Mouse (Mus musculus) neural tube, embryonic 10.5 days (tissue): Measurements from ENCODE around the gene Cox20.
A peak's percentile ranks its signal among the peaks of the same experiment; 100 is the strongest.
"Not testable (repeated sequence)": the region's sequence is repeated elsewhere in the genome, so short reads cannot be mapped to it uniquely, and the experiment has no call there.

Experiments
- DNase-seq: peaks from one replicate; pipeline ENCODE4 v3.0.0-alpha.2; 2017; ENCODE audit warnings: low spot score; ENCODE audit errors: extremely low spot score

Cox20 gene

DNA sequence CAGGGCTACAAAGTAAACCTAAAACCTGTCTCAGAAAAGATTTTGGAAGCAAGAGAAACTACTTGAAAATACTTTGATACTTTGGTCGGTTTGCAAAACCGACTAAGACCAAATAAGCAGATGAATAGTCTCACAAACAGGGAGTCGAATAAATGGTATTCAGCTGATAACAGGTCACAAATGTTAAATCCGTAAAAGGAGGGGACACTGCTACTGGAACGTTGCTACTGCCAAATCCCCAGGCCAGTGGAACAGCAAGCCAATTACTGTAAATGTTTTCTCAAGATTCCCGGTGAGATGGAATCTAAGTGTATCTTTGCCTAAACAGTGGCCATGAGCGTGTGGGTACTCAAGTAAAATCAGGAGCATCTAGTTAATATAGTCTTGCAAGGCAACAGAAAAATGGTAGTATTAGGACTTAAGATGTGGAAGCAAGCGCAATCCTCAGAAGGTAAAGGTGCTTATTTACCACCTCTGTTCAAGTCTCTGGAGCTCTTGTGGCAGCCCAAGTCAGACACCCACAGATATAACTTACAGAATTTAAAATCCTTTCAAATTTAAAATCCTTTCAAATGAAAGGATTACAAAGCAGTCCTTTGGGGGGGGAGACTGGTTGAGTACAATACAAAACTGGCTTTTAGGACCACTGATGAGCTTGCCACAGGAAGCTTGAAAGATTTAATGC lies 1.2 kb downstream of the Cox20 start:
- DNase-seq: peak; percentile 31

DNA sequence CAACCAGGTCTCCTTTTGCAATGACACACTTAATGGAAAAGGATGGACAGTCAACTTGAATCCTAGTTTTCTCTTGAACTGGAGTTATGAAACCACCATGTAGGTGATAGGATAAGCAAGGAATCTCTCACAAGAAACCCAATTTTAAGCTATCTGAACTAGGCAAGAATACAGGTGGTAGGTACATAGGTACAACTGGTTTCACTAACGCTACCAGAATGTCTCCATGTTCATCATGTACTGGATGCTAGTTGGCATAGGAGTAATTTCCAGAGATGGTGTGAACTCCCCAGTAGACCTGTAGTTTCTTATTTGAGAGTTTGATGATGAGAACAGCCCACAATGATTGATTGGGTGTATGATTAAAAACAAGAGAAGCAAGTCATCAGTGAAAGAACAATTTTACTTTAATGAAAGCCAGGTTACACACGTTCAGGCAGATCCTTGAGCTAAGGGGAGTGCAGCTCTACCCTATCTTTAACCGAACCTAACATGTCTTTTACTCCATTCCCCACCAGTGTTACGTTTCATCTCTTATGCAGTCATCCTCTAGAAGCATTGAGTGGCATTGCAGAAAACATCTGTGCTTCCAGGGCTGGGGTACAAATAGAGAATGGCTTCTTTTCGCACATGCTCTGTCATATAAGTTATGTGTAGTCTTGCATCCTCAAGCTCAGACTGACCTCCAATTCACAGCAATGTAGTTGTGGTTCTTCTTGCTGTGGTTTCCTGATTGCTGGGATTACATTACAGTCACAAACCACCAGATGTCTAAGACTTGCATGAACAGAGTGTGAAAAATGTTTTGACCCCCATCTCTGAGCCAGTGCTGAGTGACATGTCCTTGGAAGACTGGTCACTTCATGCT lies 2.0 kb downstream of the Cox20 start:
- DNase-seq: peak; percentile 50

DNA sequence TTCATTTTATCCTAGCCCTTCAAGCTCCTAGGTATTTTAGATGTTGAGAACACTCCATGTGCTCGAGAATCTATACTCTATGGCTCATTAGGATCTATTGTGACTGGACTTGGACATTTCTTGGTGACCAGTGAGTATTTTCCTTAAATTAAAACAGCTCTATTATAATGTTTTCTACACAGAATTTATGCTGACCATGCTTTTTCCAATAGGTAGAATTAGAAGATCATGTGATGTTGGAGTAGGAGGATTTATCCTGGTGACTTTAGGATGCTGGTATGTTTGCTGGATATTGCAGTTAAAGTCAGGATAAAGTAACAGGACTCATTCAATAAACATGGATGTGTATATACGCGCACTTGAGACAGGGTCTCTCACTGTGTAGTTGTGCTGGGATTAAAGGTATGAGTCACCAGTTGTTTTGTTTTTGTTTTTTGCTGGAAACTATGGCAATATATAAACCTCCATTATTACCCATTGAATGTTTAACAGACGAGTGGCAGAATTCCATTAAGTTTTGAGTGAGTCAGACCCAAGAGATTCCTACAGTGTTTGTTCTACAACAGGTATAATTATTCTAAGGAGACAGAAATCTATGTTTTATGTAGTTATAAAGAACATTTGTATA lies 2.9 kb downstream of the Cox20 start:
- no peak for DNase-seq

DNA sequence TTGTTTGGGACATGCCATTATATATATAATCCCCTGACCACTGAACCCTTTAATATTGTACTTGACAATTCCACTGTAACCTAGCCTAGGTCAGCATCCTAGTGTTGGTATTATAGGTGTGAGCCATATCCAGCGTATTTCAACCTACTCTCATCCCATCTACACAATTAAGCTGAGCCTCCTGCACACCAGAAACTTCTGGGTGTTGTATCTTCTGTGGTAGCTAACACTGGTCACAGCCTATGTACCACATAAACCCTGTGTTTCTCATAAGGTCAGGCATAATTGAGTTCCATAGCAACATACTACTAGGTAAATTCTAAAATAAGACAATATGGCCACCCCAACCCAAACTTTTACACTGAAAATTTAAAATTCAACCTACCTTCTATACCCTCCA lies 4.3 kb downstream of the Cox20 start:
- DNase-seq: no peak

DNA sequence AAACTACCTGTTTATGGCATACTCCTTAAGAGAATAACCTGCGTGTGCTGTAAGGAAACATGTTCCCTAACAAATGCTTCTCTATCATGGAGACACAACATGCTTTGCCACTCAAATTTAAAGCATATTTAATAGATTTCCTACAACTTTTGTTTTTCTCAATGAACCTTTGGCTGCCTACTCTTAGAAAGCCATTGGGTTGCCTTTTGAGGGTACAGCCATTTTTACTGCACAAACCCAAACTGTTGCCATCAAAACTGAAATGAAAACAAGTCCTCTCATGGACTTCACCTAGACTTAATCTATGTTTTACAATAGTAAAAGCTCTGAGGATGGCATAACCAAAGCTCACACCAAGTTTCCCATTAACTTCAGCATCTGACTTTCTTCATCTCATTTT lies 5.6 kb downstream of the Cox20 start:
- no peak for DNase-seq

DNA sequence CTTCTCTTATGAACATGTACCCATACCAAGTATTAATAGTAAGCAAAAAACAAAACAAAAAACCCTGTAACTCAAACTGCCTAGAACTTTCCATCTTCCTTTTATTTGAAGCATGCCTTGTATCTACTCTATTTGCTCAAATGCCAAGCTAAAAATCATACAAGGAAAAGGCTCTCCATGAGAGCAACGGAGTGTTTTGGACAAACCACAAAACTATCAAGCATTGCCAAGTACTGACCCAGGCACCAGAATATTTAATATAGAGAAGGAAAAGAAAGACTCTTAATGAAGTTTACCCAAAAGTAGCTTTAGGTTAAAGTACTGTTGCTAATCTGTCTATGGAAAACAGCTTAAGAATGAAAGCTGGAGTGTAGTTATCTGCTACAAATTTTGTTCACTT lies 7.4 kb downstream of the Cox20 start:
- no peak for DNase-seq

DNA sequence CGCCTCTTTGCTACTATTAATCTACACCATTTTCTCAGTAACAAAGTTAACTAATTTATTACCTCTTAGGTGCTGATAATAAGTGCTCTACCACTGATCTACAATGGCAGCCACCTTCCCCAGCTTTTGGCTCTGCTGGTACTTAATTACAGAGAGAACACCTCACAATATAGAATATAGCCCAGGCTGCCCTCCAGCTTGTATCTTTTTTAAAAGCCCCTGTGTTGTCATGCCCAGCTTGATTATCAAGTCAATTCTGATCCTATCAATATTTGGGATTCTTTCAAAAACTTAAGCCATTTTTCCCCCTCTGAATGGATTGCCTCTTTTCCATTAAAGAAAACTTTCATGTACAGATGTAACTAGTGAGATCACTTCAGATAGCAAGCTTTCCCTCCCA lies 8.0 kb downstream of the Cox20 start:
- DNase-seq: no peak

DNA sequence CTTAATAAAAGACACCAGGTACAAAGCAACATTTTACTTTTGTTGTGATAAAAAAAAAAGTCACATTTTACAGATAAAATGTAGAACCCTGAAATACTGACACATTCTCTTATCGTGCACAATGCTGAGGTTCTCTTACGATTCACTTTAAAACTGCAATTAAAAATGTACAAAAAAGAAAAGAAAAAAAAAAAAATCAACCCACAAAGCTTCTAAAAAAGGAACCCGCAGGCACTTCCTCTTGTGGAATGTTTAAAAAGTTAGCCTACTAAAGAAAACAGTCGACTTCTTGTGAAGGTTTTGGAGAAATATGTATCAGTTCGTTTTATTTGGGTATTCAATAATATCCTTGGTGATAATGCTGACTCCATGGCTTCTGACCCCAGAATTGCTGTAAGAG lies 10.1 kb downstream of the Cox20 start:
- DNase-seq: no peak

DNA sequence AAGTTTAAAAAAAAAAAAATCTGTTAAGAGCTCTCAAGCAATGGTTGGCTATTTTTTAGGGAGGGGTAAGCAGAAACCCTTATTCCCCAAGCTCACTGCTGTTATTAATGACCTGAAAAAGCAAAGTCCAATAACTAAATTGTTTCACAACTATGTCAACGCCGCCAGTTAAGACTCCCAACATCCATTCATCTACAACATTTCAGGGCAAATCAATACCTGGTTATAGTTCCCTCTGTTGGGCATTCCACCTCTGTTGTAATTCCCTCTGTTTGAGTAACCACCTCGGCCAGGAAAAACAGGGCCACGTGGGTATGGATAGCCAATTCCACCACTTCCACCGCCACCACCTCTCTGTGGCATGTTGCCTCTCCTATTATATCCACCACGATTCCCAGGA lies 11.0 kb downstream of the Cox20 start:
- no peak for DNase-seq

DNA sequence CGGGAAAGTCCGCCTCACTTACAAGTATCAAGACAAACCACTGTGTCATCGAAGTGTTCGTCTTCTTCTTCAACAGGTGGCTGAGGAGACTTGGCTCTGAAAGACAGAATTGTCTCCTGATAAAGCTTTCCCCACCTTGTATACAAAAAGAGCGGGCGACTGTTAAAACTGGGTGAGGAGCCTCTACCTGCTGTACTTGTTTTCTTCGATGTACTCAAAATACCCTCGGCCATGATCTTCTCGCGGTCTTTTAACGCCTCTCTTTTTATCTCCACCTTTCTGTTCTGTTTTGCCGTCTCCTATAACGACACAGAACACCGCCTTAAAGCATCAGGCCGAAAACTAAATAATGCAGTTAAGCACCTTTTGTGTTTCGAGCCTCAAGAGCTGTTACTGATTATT lies 16.9 kb downstream of the Cox20 start:
- peak; percentile 24 for DNase-seq

DNA sequence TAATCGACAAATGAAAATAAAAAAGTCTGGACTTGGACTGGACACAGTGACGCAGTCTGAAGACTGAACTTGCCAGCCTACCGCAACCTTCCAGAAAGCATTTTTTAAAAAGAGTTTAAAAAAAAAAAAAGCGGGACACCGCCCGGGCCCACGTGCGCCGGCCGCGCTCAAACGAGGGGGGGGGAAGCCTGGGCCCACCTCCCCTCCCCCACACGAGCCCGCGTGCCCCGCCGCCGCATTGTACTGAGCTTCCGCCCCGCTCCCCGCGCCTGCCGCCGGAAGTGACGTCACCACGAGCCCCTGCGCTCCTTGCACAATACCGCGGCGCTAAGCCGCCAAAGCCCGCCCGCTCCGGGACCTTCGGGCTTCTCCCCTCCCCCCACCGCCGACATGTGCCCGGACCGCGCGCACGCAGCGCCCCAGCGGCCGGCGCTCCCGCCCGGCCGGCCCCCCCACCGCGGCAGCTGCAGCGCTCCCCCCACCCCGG lies 17.4 kb downstream of the Cox20 start:
- peak; percentile 95 for DNase-seq

DNA sequence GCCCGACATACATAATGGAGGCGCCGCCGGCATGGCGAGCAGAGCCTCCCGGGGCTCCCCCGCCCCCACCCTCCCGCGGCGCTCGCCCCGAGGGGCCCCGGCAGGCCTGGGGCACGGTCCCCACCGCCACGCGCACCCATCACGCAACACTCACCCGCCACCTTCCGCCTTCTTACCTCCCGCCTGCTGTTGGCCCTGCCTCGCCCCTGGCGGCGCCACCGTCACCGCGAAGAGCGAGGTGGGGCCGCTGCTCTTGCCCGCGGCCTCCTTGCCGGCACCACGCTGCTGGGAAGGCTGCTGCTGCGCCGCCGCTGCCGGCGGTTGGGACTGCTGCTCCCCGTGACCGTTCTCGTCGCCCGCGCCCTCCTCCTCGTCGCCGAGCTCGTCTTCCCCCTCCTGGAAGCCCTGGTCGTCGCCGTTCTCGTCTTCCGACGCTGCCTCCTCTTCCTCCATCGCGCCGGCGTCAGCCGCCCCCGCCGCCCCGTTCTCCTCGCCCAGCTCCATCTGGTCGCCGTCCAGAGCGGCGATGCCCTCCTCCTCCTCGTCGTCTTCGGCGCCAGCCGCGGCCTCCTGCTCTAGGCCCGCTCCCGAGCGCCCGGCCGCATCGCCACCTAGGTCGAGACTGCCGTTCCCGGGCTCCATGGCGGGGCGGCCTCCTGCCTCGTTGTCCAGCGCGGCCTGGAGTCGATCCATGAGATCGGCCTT lies 18.0 kb downstream of the Cox20 start:
- peak; percentile 61 for DNase-seq

DNA sequence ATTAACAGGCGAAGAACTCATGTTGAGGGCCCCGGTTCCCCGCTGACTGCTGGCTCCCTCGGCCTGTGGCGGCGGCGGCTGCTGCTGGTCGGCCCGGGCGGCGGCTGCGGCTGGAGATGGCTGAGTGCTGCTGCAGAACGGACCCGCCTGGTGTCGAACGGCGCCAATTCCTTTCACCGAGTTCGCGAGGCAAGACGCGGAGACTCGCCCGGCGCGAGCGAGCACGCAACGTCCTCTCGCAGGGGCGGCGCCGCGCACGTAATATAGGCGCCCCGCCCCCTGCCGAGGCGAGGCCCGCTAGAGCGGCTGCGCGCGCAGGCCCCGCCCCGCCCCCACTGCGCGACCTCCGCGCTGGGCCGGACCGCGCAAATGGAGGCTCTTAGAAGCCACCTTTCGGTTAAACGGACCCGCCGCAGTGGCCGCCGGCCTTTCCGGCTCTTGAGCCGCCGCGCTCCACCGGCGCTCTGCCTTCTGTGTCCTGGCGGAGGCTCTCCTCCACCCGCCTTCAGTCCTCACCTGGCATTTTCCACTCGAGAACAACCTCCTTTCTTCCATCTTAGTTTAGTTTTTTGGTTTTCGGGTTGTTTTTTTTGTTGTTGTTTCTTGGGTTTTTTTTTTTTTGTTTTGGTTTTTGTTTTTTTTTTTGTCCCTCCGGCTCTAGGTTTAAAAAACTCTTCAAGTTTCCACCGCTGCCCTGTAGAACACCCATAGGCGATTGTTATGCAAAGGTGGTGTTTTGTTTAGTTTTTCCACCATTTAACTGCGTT lies 18.8 kb downstream of the Cox20 start, which contains the start of gene Hnrnpu:
TSS of gene Hnrnpu (minus strand) at position 247 of the 767 bp plus-strand sequence.
- DNase-seq: peak; percentile 95

DNA sequence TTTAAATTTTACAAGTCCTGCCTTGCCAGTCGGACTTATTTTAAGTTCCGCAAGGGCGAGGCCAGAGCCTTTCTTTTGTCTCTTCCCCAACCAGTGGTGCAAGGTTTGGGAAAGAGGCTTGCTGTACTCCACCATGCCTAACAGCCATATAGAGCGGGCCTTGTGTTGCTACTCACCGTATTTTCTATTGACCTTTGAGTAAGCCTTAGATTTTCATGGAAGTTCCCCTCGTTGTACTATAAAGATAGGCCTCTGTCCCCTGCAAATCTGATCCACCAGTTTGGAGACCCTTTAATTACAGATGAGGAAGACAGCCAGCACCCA lies 19.4 kb downstream of the Cox20 start:
- DNase-seq: peak; percentile 60

DNA sequence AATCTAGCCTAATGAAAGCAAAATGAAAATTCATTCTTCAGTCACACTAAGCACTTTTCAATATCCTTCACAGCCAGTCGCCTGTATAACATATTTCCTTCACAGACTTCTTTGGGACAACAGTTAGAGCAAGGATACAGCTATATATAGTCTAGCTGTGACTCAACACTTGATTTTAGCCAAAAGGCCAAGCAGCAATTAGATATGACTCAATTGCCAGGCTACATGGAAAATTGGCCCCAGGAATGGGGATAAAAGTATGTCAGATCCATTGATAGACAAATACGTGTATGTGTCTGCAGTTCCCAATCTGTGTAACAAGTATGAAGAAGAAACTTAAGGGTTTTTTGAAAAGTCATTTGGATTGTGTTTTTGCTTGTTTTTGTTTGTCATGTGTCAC lies 21.3 kb downstream of the Cox20 start:
- no peak for DNase-seq

DNA sequence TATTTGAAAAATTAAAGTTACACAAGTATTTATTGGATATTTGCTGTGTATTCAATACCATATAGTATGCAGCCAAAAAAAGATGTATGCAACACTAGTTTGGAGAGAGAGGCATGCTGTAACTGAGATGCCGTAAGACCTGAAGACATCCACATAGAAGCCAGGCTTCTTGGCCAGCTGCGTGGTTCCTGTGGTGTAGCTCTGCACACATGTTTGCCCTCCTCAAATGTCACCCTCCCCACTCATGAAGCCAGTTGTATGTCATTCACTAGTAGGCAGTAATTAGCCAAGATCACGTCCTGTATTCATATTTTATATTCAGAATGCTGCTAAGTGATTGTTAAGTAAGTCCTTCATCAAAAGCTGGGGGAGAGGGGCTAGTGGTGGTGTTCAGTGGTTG lies 22.5 kb downstream of the Cox20 start:
- DNase-seq: no peak

DNA sequence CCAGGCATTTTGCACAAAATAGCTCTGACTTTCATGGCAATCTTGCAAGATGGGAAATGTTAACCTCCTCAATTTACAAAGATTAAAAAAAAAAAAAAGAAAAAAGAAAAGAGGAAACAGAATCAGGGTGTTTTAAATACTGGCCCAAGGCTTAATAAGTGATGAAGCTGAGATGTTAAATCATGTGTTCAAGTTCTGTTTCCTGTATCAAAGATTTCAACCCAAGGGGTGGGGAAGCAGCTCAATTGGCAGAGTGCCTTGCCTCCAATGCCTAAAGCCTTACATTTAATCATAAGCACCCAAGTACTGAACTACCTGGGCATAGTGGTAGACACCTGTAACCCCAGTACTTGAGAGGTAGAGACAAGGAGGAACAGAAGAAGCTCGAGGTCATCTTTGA lies 23.1 kb downstream of the Cox20 start:
- no peak for DNase-seq

DNA sequence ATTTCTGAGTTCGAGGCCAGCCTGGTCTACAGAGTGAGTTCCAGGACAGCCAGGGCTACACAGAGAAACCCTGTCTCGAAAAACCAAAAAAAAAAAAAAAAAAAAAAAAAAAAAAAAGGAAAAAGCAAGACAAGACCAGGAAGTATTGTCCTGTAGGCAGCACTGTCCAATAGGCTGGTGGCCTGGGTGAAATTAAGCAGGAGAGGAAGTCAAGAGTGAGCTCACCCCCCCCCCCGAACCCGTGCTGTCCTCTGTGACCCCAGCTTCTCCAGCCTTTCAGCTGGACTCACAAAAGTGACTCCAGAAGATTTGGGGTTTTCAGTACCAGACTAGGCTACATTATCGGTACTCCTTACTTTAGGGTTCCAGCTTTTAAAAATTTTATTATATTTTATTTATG lies 23.7 kb downstream of the Cox20 start:
- no peak for DNase-seq

DNA sequence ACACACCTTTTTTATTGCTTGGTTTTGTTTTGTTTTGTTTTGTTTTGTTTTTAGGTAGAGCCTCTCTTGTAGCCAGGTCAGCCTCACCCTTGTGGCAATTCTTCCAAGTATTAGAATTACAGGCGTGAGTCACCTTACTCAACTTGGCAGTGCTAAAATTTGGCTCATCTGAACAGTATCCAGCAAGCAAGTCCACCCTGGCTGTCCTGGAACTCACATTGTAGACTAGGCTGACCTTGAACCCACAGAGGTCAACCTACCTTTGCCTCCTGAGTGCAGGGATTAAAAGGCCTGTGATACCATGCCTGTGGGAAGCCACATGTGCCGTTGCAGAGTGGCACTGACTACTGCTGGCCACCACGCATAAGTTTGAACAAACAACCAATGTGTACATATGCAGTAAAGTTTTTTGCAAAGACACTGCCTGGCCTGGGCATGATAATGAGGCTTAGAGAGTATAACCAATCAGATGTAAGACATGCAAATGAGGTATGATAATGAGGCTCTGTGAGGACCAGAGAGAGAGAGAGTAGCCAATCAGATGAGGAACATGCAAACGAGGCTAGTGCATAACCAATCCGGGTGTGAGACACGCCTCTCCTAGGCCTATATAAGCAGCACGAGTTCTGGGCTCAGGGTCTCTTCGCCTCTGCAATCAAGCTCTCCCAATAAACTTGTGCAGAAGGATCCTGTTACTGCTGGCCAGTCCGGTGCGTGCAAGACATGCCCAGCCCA lies 25.3 kb downstream of the Cox20 start:
- DNase-seq: not testable (repeated sequence)

DNA sequence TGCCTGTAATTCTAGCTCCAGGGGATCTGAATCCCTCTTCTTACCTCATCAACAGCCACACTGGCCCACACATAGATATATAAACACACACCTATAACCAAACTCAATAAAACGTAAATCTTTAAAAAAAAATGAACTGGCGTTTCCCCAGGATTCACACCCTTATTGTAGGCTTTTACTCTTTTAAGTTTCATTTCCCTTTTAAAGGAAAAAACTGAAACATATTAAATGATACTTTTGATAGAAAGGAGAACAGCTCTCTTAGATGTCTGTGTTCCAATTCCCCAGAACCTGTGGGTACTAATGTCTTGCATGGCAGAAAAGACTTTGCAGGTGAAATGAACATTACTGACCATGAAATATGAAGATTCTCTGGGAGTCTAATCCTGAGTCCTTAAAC lies 31.9 kb downstream of the Cox20 start:
- no peak for DNase-seq
